Mouse (Mus musculus) embryonic facial prominence, embryonic 13.5 days (tissue): Measurements from ENCODE around the gene Serinc5. TPM values are rescaled to one million over a fixed set of nuclear protein-coding genes. Genes with fewer than 3 reads are reported as not detected.

ENCODE experiments used
- ATAC-seq: fragments of 200-750 bp; cut with Nextera tagmentation; 2 replicates; pipeline ENCODE4 v1.8.0; 2017; ENCODE audit warnings: low read depth; ENCODE audit not compliant: insufficient number of reproducible peaks, insufficient read depth, low FRiP score, low TSS enrichment
- H3K27ac ChIP-seq: fragments of 300-500 bp; sonication (generic); 2 replicates; pipeline ENCODE4 v1.5.1; 2015; ENCODE audit warnings: moderate library complexity, mild to moderate bottlenecking, inconsistent platforms
- H3K27me3 ChIP-seq: fragments of 300-500 bp; sonication (generic); 2 replicates; pipeline ENCODE4 v1.6.1; 2015; ENCODE audit warnings: mild to moderate bottlenecking, inconsistent platforms
- H3K36me3 ChIP-seq: fragments of 300-500 bp; sonication (generic); 2 replicates; pipeline ENCODE4 v1.6.1; 2015; ENCODE audit warnings: mild to moderate bottlenecking, inconsistent platforms
- H3K4me1 ChIP-seq: fragments of 300-500 bp; sonication (generic); 2 replicates; pipeline ENCODE4 v1.6.1; 2015; ENCODE audit warnings: inconsistent platforms
- H3K4me2 ChIP-seq: fragments of 300-500 bp; sonication (generic); 2 replicates; pipeline ENCODE4 v1.6.1; 2015; ENCODE audit warnings: moderate library complexity, mild to moderate bottlenecking, inconsistent platforms
- H3K4me3 ChIP-seq: fragments of 300-500 bp; sonication (generic); 2 replicates; pipeline ENCODE4 v1.5.1; 2015; ENCODE audit warnings: mild to moderate bottlenecking, inconsistent platforms
- H3K9ac ChIP-seq: fragments of 300-500 bp; sonication (generic); 2 replicates; pipeline ENCODE4 v1.6.1; 2015; ENCODE audit warnings: mild to moderate bottlenecking, inconsistent platforms
- H3K9me3 ChIP-seq: fragments of 300-500 bp; sonication (generic); 2 replicates; pipeline ENCODE4 v1.6.1; 2016; ENCODE audit warnings: inconsistent platforms
- WGBS: fragments of 180-500 bp; shearing (Covaris S2); methylation state at CpG from one replicate; pipeline ENCODE4 v1.1.7; 2015; ENCODE audit warnings: mixed read lengths; 5-methylcytosine and 5-hydroxymethylcytosine counted together
- polyA plus RNA-seq: library from polyadenylated mRNA; unstranded; fragments of >200 nt; fragmentation: Nextera tagmentation; extraction: Ambion mirVana; gene quantifications from 2 replicates; pipeline ENCODE4 v1.2.1, GENCODE M21; 2015

Serinc5 gene
- 9.4 and 13.0 TPM in 2 replicates for polyA plus RNA-seq

DNA sequence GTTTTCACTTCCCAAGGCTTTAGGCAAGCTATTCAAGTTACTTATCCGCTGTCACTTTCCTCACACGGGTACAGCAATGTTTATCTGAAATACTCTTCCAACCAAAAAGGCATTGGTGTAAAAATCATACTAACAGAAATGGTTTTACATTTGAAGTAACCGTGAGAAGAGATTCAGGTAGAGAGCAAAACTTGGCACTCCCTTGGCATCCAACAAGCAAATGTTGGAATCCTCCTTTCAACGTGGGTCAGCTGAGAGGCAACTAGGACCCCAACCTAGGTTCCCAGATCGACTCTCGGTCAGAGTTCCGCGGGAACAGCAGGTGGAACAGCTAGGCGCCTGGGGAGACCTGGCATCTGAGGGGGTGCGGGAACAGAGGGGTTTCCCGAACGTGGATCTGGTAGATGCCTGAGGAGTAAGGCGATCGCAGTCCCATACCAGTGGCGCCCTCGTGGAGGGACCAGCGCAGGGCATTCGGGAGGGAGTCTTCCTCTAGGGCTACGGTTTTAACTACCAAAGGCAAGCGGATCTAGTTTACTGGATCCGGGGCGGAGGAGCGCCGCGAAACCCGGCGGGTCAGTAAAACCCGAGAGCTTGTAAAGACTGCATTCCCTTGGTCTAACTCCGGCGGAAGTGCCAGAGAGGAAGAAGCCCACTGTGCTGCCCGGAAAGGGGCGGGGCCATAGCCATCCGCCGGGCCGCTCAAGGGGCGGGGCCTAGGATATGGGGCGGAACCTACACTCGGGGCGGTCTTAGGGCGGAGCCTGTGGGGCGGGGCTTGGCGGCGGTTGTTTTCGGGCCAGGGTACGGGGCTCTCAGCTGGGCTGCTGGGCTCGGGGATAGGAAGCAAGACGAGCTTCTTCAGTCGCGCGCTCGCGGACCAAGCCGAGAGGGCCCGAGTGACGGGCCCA is at the start of gene Serinc5:
Serinc5 (plus strand) TSS at position 781 of the 911 bp plus-strand sequence.
- 1% methylated on average over 55 of the region's 55 CpGs for WGBS
- ATAC-seq: peak; percentile 98
- Histone ChIP-seq H3K27me3 (no peaks in the 10 kb centered on the region), H3K9ac (peak within 1 kb of the TSS; percentile 87), H3K9me3 (no peaks in the 10 kb centered on the region), H3K4me2 (peak within 1 kb of the TSS; percentile 81), H3K27ac (peak within 1 kb of the TSS; percentile 91), H3K4me3 (peak within 1 kb of the TSS; percentile 78), H3K36me3 (no peaks in the 10 kb centered on the region), H3K4me1 (peaks cover 17% of the 10 kb centered on the region)

DNA sequence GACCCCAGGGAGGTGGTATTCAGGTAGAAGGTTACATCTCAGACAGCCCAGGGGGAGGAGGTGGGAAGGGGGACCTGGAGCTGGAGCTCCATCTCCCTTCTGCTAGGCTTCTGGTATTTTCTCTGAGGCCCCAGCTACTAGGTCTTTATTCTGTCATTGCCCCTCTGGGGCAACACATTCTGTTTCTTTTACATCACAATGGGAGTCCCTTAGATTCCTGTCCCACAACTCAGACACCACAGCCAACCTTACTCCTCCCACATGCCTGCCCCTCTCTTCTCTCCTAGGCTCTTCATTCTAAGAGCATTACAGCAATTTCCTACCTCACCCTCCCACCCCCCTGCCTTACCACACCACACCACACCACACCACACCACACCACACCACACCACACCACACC is 34.8 kb upstream of the Serinc5 start, which contains the start of gene Spz1:
Spz1 (minus strand) TSS at position 101 of the 400 bp plus-strand sequence.
- H3K9me3 ChIP-seq: no peaks in the 10 kb centered on the region
- no peak for ATAC-seq
- no peak within 1 kb of the TSS for H3K27ac ChIP-seq
- no peak within 1 kb of the TSS for H3K4me3 ChIP-seq
- H3K4me2 ChIP-seq: no peak within 1 kb of the TSS
- no peaks in the 10 kb centered on the region for H3K4me1 ChIP-seq
- H3K36me3 ChIP-seq: no peaks in the 10 kb centered on the region
- H3K27me3 ChIP-seq: no peaks in the 10 kb centered on the region
- H3K9ac ChIP-seq: no peak within 1 kb of the TSS

DNA sequence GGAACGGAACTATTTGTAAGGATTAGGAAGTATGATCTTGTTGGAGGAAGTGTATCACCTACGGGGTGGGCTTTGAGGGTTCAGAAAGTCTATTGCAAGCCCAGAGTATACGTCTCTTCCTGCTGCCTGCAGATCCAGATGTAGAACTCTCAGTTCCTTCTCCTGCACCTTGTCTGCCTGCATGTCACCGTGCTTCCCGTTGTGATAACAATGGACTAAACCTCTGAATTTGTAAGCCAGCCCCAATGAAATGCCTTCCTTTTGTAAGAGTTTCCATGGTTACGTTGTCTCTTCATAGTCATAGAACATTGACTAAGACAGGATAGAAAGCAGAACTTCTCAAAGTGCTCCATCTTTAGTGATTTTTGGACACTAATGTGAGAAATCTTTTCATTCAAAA is 34.2 kb upstream of the Serinc5 start:
- H3K4me3 ChIP-seq: no peak overlapping the region
- no peaks in the 10 kb centered on the region for H3K27me3 ChIP-seq
- H3K4me1 ChIP-seq: no peaks in the 10 kb centered on the region
- WGBS: 78% methylated on average over 6 of the region's 6 CpGs
- no peak overlapping the region for H3K27ac ChIP-seq
- H3K9ac ChIP-seq: no peak overlapping the region
- H3K9me3 ChIP-seq: no peaks in the 10 kb centered on the region
- no peaks in the 10 kb centered on the region for H3K36me3 ChIP-seq
- ATAC-seq: no peak
- no peak overlapping the region for H3K4me2 ChIP-seq

DNA sequence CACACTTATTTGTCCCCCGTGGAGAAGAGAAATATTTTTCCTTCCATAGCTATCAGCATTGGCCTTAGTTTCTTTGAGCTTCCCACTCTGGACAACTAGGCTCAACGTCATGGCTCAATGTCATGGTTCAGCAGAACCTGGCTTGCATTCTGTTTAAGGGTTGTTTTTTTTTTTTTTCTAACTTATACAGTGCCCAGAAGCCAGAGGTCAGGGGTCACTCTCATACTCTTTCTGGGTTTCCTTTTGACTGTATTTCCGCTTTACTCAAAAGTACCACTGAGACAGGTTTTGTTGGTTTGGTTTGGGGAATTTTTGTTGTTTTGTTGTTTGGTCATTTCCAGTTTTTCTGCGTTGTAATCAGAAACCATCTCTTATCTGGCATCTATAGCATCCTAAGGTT is 32.7 kb upstream of the Serinc5 start:
- no peak overlapping the region for H3K27ac ChIP-seq
- 72% methylated on average over 4 of the region's 4 CpGs for WGBS

DNA sequence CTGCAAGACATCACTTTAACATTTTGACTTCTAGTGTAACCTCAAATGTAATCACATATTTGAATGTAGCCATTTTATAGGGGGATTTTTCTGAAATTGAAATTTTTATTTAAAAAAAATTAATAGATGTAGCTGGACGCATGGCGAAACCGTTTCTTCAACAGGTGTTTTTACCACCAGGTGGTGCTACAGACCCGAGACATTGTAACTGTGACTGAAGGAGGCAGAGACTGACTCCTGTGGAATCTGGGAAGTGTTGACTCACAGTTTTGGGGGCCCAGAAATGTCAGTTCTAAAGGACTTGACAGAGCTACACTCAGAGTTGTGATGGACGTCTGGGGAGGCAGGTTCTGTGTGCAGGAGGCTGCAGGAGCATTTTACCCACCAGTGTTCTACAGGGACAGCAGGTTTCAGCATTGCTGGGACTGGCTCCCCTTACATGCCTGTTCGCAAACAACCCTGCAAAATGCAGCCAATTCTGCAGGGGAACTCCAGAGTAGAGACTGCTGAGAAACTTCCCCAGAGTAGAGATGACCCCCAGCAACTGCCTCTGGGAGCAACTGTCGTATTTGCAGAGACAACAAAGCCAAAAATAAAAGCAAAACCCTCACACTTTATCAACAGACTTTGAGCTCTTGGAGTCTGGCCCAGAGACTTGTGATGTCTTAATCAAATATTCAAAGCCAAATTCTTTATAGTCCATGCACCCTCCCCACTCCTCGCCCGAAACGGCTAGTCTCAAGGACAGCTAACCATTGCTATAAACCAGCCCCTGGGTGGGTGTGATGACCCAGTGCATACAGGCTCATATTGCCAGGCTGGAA is 30.5 kb upstream of the Serinc5 start:
- Histone ChIP-seq H3K36me3 (no peaks in the 10 kb centered on the region), H3K4me1 (no peaks in the 10 kb centered on the region), H3K4me3 (no peak overlapping the region), H3K9me3 (no peaks in the 10 kb centered on the region), H3K27me3 (no peaks in the 10 kb centered on the region), H3K9ac (no peak overlapping the region), H3K4me2 (no peak overlapping the region), H3K27ac (no peak overlapping the region)
- 39% methylated on average over 10 of the region's 10 CpGs for WGBS
- ATAC-seq: no peak

More for the DNA sequence above, 32.7 kb upstream of the Serinc5 start:
- Histone ChIP-seq H3K4me1 (no peaks in the 10 kb centered on the region), H3K9me3 (no peaks in the 10 kb centered on the region), H3K4me3 (no peak overlapping the region), H3K4me2 (no peak overlapping the region), H3K9ac (no peak overlapping the region), H3K27me3 (no peaks in the 10 kb centered on the region), H3K36me3 (no peaks in the 10 kb centered on the region)
- ATAC-seq: no peak

DNA sequence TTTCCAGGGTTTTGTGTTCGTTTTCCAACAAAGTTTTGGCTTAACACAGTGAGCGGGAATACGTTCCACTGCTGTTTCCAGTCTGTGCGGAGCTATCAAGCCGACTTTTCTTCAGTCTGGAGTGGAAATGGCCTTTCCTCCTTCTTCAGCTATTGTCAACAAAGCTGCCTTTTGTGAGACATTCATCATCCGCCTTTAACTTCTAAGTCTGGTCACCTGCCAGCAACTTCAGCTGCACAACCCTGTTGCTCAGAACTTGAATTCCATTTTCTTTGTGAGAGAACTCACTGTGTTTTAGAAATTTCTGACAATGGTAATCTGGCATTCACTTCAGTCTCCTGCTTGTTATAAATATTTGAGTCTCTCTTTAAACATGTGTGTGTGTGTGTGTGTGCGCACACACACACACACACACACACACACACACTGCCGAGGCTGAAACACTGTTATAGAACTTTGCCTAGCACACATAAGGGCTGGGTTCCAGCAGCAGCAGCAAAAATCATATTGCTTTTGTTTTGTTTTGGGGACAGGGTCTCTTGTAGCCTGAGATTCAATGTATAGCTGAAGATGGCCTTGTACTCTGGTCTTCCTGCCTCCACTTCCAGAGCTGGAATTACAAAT is 26.7 kb upstream of the Serinc5 start:
- Histone ChIP-seq H3K27me3 (no peaks in the 10 kb centered on the region), H3K36me3 (no peaks in the 10 kb centered on the region), H3K4me1 (no peaks in the 10 kb centered on the region), H3K9ac (no peak overlapping the region), H3K9me3 (no peaks in the 10 kb centered on the region), H3K27ac (no peak overlapping the region), H3K4me3 (no peak overlapping the region), H3K4me2 (no peak overlapping the region)
- WGBS: 73% methylated on average over 8 of the region's 8 CpGs
- no peak for ATAC-seq

DNA sequence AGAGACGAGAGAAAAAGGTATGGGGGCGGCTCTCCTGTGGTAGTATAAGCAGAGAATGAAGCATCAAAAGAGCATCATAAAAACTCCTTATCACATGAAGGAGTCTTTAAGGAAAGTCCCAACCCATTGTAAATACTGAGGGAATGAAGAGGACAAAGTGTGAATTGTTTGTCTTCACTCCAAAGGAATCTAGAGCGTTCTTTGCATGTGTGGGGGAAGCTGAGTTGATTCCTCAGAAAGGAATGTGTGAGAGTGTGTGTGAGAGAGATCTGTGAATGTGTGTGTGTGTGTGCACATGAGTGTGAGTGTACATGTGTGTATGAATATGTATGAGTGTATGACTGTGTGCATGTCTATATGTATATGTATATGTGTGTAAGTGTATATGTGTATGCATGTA is 22.2 kb upstream of the Serinc5 start:
- Histone ChIP-seq H3K4me3 (no peak overlapping the region), H3K27me3 (no peaks in the 10 kb centered on the region), H3K9me3 (no peaks in the 10 kb centered on the region), H3K4me2 (no peak overlapping the region), H3K36me3 (no peaks in the 10 kb centered on the region), H3K9ac (no peak overlapping the region), H3K4me1 (no peaks in the 10 kb centered on the region; the same call in 1 of the 2 replicates), H3K27ac (no peak overlapping the region)
- 50% methylated on average over 3 of the region's 3 CpGs for WGBS
- no peak for ATAC-seq

DNA sequence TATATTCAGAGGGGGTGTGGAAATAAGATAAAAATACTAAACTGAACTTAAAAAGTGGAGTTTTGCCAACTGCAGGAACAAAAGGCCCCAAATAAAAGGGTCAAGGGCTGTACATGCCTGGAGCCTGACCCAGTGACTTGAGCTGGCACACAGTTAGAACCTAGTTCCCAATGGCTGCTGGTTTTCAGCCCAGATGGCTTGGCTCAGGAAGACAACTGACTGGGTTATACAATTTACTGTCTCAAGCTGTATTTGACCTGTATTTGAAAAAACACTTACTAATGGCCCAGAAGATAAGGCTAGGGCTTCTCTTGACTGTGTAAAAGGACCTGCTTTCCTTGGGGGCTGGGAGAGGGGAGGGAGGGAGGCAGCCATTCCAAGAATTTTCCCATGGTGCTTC is 21.6 kb upstream of the Serinc5 start:
- no peak overlapping the region for H3K4me2 ChIP-seq
- no peaks in the 10 kb centered on the region for H3K9me3 ChIP-seq
- no peak overlapping the region for H3K4me3 ChIP-seq
- ATAC-seq: no peak
- no peak overlapping the region for H3K27ac ChIP-seq
- no peaks in the 10 kb centered on the region for H3K27me3 ChIP-seq
- no peaks in the 10 kb centered on the region; the same call in 1 of the 2 replicates for H3K4me1 ChIP-seq
- H3K9ac ChIP-seq: no peak overlapping the region
- no peaks in the 10 kb centered on the region for H3K36me3 ChIP-seq

DNA sequence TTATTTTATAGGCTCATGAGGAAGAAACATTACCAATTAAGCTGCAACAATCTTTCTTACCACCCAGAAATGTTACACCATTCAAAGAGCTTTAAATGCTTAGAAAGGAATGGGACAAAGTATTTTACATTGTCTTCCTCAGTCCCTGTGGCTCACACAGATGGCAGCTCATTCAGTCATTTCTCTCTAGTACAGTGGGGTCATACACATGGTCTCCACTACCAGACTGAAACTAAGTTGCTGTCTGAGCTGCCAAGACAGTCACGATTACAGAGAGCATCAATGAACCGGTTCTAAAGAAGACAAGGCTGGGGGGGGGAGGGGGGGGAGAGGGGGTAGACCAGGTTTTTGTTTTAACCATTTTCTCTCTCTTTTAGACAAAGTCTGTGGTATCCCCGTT is 19.7 kb upstream of the Serinc5 start:
- H3K27ac ChIP-seq: no peak overlapping the region
- no peaks in the 10 kb centered on the region for H3K27me3 ChIP-seq
- WGBS: 58% methylated on average over 3 of the region's 3 CpGs
- no peak overlapping the region for H3K9ac ChIP-seq
- H3K4me1 ChIP-seq: no peaks in the 10 kb centered on the region; the same call in 1 of the 2 replicates
- no peak overlapping the region for H3K4me2 ChIP-seq
- H3K36me3 ChIP-seq: no peaks in the 10 kb centered on the region
- no peak for ATAC-seq
- H3K9me3 ChIP-seq: no peaks in the 10 kb centered on the region
- H3K4me3 ChIP-seq: no peak overlapping the region

DNA sequence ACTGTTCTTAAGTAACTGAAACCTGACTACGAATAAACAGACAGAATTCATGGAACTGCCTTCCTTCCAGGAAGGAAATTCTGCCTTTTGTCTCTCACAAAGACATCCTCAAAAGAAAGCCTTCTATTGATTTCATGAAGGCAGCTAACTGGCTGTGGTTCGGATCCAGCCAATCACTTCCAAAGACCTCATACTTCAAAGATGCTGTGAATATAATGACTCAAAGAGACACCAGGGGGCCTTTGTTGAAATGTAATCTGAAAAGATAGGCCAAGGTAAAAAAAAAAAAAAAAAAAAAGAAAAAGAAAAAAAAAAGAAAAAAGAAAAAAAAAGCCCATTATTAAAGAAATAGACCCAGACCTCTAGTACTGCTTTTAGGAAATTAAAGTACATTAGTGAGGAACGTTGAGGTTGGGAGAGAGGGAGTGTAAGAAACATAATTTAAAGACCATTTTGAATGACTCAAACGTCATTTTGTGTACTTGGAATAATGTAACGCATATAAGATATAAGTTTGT is 18.6 kb upstream of the Serinc5 start:
- H3K27me3 ChIP-seq: no peaks in the 10 kb centered on the region
- no peaks in the 10 kb centered on the region for H3K9me3 ChIP-seq
- no peak overlapping the region for H3K9ac ChIP-seq
- WGBS: 76% methylated on average over 5 of the region's 5 CpGs
- no peaks in the 10 kb centered on the region for H3K36me3 ChIP-seq
- ATAC-seq: no peak
- no peak overlapping the region for H3K4me3 ChIP-seq
- no peak overlapping the region for H3K4me2 ChIP-seq
- no peak overlapping the region for H3K27ac ChIP-seq
- no peaks in the 10 kb centered on the region; the same call in 1 of the 2 replicates for H3K4me1 ChIP-seq
